Mouse (Mus musculus) frontal cortex, postnatal 36 days (tissue): Measurements from ENCODE around the gene Nmt1.

Experiments used
- DNase-seq, 2 experiments: peaks; one replicate each; pipeline ENCODE4 v3.0.0; 2022; ENCODE audit warnings: low spot score in 2 of 2

Nmt1 gene

GRCm38 (mm10) chr11:103111301-103111700, 83.3 kb downstream of the Nmt1 start:
- DNase-seq = no peak

- DNase-seq = no peak
Observed at GRCm38 (mm10) chr11:103111881-103112551, 84.0 kb downstream of the Nmt1 start.

GRCm38 (mm10) chr11:103112552-103112912, 84.5 kb downstream of the Nmt1 start:
- DNase-seq = no peak

- no peak for DNase-seq
Observed at GRCm38 (mm10) chr11:103113005-103113404, 85.0 kb downstream of the Nmt1 start.

GRCm38 (mm10) chr11:103113771-103114170, 85.8 kb downstream of the Nmt1 start:
- no peak for DNase-seq

- no peak for DNase-seq
Observed at GRCm38 (mm10) chr11:103114270-103114943, 86.4 kb downstream of the Nmt1 start.

- DNase-seq = peak; percentile 83 to 85
Observed at GRCm38 (mm10) chr11:103115163-103116007, 87.4 kb downstream of the Nmt1 start.

- peak; percentile 99 to 100 for DNase-seq
Observed at GRCm38 (mm10) chr11:103116008-103116818, 88.2 kb downstream of the Nmt1 start, which contains the start of gene Hexim1. Gene Hexim1, plus strand, starts transcription at chr11:103116231.

GRCm38 (mm10) chr11:103116959-103117590, 89.1 kb downstream of the Nmt1 start:
- DNase-seq = peak; percentile 68 to 73

GRCm38 (mm10) chr11:103117591-103118009, 89.6 kb downstream of the Nmt1 start:
- DNase-seq = no peak
